Mouse (Mus musculus): ENCODE measurements around the gene Herc6.
"Not testable (repeated sequence)": the region's sequence is repeated elsewhere in the genome, so short reads cannot be mapped to it uniquely, and the experiment has no call there.

Herc6 gene

GRCm38 (mm10) chr6:57580881-57581548 lies at the start of gene Herc6:
Gene Herc6 (plus strand): TSS chr6:57581000.
- peak; percentile 77 for DNase-seq

- DNase-seq = no peak
Measured at GRCm38 (mm10) chr6:57531011-57531410, 49.8 kb upstream of the Herc6 start.

- no peak for DNase-seq
Measured at GRCm38 (mm10) chr6:57531441-57531840, 49.4 kb upstream of the Herc6 start.

GRCm38 (mm10) chr6:57532022-57532421 lies 48.8 kb upstream of the Herc6 start:
- DNase-seq = no peak

GRCm38 (mm10) chr6:57533410-57533809 lies 47.4 kb upstream of the Herc6 start:
- no peak for DNase-seq

GRCm38 (mm10) chr6:57534231-57534610 lies 46.6 kb upstream of the Herc6 start:
- DNase-seq = peak; percentile 22

GRCm38 (mm10) chr6:57534611-57535286 lies 46.1 kb upstream of the Herc6 start:
- DNase-seq = peak; percentile 66

- DNase-seq = peak; percentile 98
Measured at GRCm38 (mm10) chr6:57535386-57535936, 45.3 kb upstream of the Herc6 start, which contains the start of gene Ppm1k. Gene Ppm1k (minus strand): TSS chr6:57535468.

- peak; percentile 53 for DNase-seq
Measured at GRCm38 (mm10) chr6:57535971-57536669, 44.7 kb upstream of the Herc6 start.

- no peak for DNase-seq
Measured at GRCm38 (mm10) chr6:57537887-57538286, 42.9 kb upstream of the Herc6 start.

GRCm38 (mm10) chr6:57540950-57541498 lies 39.8 kb upstream of the Herc6 start:
- no peak for DNase-seq

- DNase-seq = no peak
Measured at GRCm38 (mm10) chr6:57541737-57542335, 39.0 kb upstream of the Herc6 start.

GRCm38 (mm10) chr6:57543591-57543990 lies 37.2 kb upstream of the Herc6 start:
- not testable (repeated sequence) for DNase-seq

GRCm38 (mm10) chr6:57544866-57545265 lies 35.9 kb upstream of the Herc6 start:
- no peak for DNase-seq

- no peak for DNase-seq
Measured at GRCm38 (mm10) chr6:57551211-57551796, 29.5 kb upstream of the Herc6 start.

GRCm38 (mm10) chr6:57557796-57558317 lies 22.9 kb upstream of the Herc6 start:
- no peak for DNase-seq

GRCm38 (mm10) chr6:57563454-57563853 lies 17.3 kb upstream of the Herc6 start:
- DNase-seq = no peak

- DNase-seq = no peak
Measured at GRCm38 (mm10) chr6:57565452-57565851, 15.3 kb upstream of the Herc6 start.

GRCm38 (mm10) chr6:57567630-57568029 lies 13.2 kb upstream of the Herc6 start:
- no peak for DNase-seq

- DNase-seq = peak; percentile 84
Measured at GRCm38 (mm10) chr6:57570170-57570974, 10.4 kb upstream of the Herc6 start.

- no peak for DNase-seq
Measured at GRCm38 (mm10) chr6:57571587-57571986, 9.2 kb upstream of the Herc6 start.

Data from embryo, embryonic 11 days (tissue).